Mouse (Mus musculus): Measurements from ENCODE around the gene Atp6v0a1.

- TF ChIP-seq CTCF (IDR thresholded peaks at IDR 0.05; ENCODE audit: control insufficient read depth, insufficient read depth, insufficient read length) = no peak
- TF ChIP-seq USF1 (IDR thresholded peaks at IDR 0.05; ENCODE audit: low read depth) = no peak
Measured at GRCm38 (mm10) chr11:100964180-100964579, 45.1 kb upstream of the Atp6v0a1 start.

Data from C2C12 (cell line).